Mouse (Mus musculus): Measurements from ENCODE around the gene Relb. TPM values are rescaled to one million over a fixed set of nuclear protein-coding genes. Genes with fewer than 3 reads are reported as not detected.

The Relb gene
- polyA plus RNA-seq, 2 experiments = 9.8 to 13.4 TPM

DNA sequence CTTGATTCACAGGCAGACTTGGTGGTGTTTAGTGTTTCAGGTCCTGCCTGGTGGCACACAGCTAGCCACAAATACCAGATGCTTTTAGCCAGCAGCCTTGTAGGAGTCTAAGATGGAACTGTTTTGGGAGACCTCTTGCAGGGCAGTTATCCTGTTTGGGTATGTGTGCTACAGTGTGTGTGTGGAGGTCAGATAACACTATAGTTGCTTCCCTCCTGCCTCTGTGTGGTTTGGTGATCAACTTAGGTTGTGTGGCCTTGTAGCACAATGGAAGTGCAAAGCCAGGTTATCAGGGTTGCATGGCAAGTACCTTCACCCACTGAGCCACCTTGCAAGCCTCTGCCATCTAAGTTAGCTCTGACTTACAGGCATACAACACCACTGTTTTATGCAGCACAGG lies 3.5 kb upstream of the Relb start:
- TF ChIP-seq POLR2A (IDR thresholded peaks at IDR 0.05; ENCODE audit: borderline replicate concordance, extremely low read depth, insufficient read depth, insufficient read length) = no peak
- Histone ChIP-seq H3K4me1 (ENCODE audit: control insufficient read depth, insufficient read depth, low read length) (no peaks in the 10 kb centered on the region), H3K9me3 (ENCODE audit: control insufficient read depth, low read length) (no peaks in the 10 kb centered on the region), H3K27ac (replicated peaks; ENCODE audit: low read depth, low read length) (no peak overlapping the region), H3K4me2 (replicated peaks; ENCODE audit: low read depth, low read length, severe bottlenecking) (no peak overlapping the region), H3K36me3 (ENCODE audit: control insufficient read depth, insufficient read depth, low read length) (peaks cover 57% of the 10 kb centered on the region), H3K27me3 (ENCODE audit: control insufficient read depth, insufficient read depth, low read length) (no peaks in the 10 kb centered on the region), H3K9ac (ENCODE audit: low read depth, low read length, severe bottlenecking) (no peak overlapping the region), H3K4me3 (replicated peaks; ENCODE audit: low read length) (no peak overlapping the region)
- DNase-seq (ENCODE audit: low spot score) (no peak), ATAC-seq (ENCODE audit: low FRiP score, low read depth) (no peak)

GRCm38 (mm10) chr7:19632275-19632674 lies 3.0 kb upstream of the Relb start:
- DNase-seq (ENCODE audit: low spot score) (no peak), ATAC-seq (ENCODE audit: low FRiP score, low read depth) (no peak)
- H3K36me3 ChIP-seq (ENCODE audit: control insufficient read depth, insufficient read depth, low read length) = peaks cover 52% of the 10 kb centered on the region
- no peaks in the 10 kb centered on the region for H3K9me3 ChIP-seq (ENCODE audit: control insufficient read depth, low read length)
- no peaks in the 10 kb centered on the region for H3K27me3 ChIP-seq (ENCODE audit: control insufficient read depth, insufficient read depth, low read length)
- no peak overlapping the region for H3K9ac ChIP-seq (ENCODE audit: low read depth, low read length, severe bottlenecking)
- H3K4me2 ChIP-seq (replicated peaks; ENCODE audit: low read depth, low read length, severe bottlenecking) = no peak overlapping the region
- H3K4me3 ChIP-seq (replicated peaks; ENCODE audit: low read length) = no peak overlapping the region
- no peaks in the 10 kb centered on the region for H3K4me1 ChIP-seq (ENCODE audit: control insufficient read depth, insufficient read depth, low read length)
- H3K27ac ChIP-seq (replicated peaks; ENCODE audit: low read depth, low read length) = no peak overlapping the region
- no peak for TF ChIP-seq POLR2A (IDR thresholded peaks at IDR 0.05; ENCODE audit: borderline replicate concordance, extremely low read depth, insufficient read depth, insufficient read length)

DNA sequence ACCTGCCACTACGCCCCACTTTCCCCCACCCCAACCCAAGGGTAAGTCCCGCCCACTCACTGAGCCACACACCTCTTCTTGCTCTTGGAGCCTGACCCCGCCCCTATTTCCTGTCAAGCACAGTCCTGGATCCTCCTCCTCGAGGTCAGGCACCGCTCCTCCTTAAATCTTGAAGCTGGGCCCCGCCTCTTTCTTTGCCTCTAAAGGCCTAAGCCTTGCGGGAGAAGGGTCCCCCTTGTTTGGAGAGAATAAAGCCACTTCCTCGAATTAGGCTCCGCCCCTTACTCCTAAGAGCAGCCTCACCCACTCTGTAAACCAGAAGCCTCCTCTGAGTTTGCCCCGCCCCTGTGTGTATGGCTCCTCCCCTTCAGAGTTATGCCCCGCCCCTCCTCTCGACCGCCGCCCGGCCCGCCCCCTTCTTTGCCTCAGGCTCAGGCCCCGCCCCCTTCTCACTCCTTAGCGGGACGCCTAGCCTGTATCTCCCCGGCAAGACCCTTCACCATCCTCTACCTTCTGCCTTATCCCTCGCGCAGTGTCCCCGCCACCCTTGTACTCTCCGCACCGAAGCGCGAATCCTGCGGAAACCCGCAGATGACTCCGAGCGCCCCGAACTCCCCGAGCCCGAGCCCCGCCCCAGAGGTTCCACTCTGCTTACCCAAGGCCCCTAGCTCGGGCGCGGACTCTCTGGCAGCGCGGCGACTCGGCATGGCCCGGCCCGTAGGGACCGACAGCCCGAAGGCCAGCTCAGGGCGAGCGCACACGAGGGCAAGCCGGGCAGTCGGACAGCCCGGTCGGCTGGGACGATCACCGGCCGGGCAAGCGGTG lies 490 bp downstream of the Relb start:
- Histone ChIP-seq H3K4me1 (ENCODE audit: control insufficient read depth, insufficient read depth, low read length) (no peaks in the 10 kb centered on the region), H3K27ac (replicated peaks; ENCODE audit: low read depth, low read length) (peak overlapping the region; percentile 79), H3K4me2 (replicated peaks; ENCODE audit: low read depth, low read length, severe bottlenecking) (peak overlapping the region; percentile 93), H3K4me3 (replicated peaks; ENCODE audit: low read length) (peak overlapping the region; percentile 75), H3K36me3 (ENCODE audit: control insufficient read depth, insufficient read depth, low read length) (peaks cover 17% of the 10 kb centered on the region), H3K9ac (ENCODE audit: low read depth, low read length, severe bottlenecking) (peak overlapping the region; percentile 59), H3K27me3 (ENCODE audit: control insufficient read depth, insufficient read depth, low read length) (no peaks in the 10 kb centered on the region), H3K9me3 (ENCODE audit: control insufficient read depth, low read length) (no peaks in the 10 kb centered on the region)
- 3% methylated on average over 49 of the region's 57 CpGs for WGBS
- DNase-seq (ENCODE audit: low spot score) = peak; percentile 92
- TF ChIP-seq POLR2A (IDR thresholded peaks at IDR 0.05; ENCODE audit: borderline replicate concordance, extremely low read depth, insufficient read depth, insufficient read length) = no peak
- peak; percentile 88 for ATAC-seq (ENCODE audit: low FRiP score, low read depth)

DNA sequence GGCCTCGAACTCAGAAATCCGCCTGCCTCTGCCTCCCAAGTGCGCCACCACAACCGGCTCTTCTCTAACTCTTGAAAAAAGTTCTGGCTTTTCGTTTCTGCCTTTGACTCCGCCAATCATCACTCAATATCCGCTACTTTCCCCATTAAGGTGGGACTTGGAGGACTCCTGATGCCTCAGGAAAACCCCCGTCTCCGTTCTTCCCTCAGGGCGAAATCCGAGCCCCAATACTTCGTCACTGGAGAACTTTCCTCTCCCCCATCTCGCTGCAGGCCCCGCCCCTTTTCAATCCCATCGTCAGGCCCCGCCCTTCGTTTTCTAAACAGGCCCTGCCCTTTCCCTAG lies 1.1 kb downstream of the Relb start:
- Histone ChIP-seq H3K9me3 (ENCODE audit: control insufficient read depth, low read length) (no peaks in the 10 kb centered on the region), H3K9ac (ENCODE audit: low read depth, low read length, severe bottlenecking) (no peak overlapping the region), H3K36me3 (ENCODE audit: control insufficient read depth, insufficient read depth, low read length) (peaks cover 12% of the 10 kb centered on the region), H3K4me1 (ENCODE audit: control insufficient read depth, insufficient read depth, low read length) (no peaks in the 10 kb centered on the region), H3K4me3 (replicated peaks; ENCODE audit: low read length) (peak overlapping the region; percentile 75), H3K27me3 (ENCODE audit: control insufficient read depth, insufficient read depth, low read length) (no peaks in the 10 kb centered on the region), H3K27ac (replicated peaks; ENCODE audit: low read depth, low read length) (peak overlapping the region; percentile 21; the same call in 1 of the 2 replicates), H3K4me2 (replicated peaks; ENCODE audit: low read depth, low read length, severe bottlenecking) (peak overlapping the region; percentile 93)
- TF ChIP-seq POLR2A (IDR thresholded peaks at IDR 0.05; ENCODE audit: borderline replicate concordance, extremely low read depth, insufficient read depth, insufficient read length) = no peak
- ATAC-seq (ENCODE audit: low FRiP score, low read depth) (no peak), DNase-seq (ENCODE audit: low spot score) (no peak)
- WGBS = 16% methylated on average over 17 of the region's 17 CpGs

- 71% methylated on average over 3 of the region's 3 CpGs for WGBS
- peaks cover 7% of the 10 kb centered on the region for H3K36me3 ChIP-seq (ENCODE audit: control insufficient read depth, insufficient read depth, low read length)
- H3K9ac ChIP-seq (ENCODE audit: low read depth, low read length, severe bottlenecking) = no peak overlapping the region
- H3K4me1 ChIP-seq (ENCODE audit: control insufficient read depth, insufficient read depth, low read length) = no peaks in the 10 kb centered on the region
- peak overlapping the region; percentile 75 for H3K4me3 ChIP-seq (replicated peaks; ENCODE audit: low read length)
- no peak overlapping the region for H3K27ac ChIP-seq (replicated peaks; ENCODE audit: low read depth, low read length)
- H3K27me3 ChIP-seq (ENCODE audit: control insufficient read depth, insufficient read depth, low read length) = no peaks in the 10 kb centered on the region
- no peak for ATAC-seq (ENCODE audit: low FRiP score, low read depth)
- DNase-seq (ENCODE audit: low spot score) = no peak
- no peaks in the 10 kb centered on the region for H3K9me3 ChIP-seq (ENCODE audit: control insufficient read depth, low read length)
- H3K4me2 ChIP-seq (replicated peaks; ENCODE audit: low read depth, low read length, severe bottlenecking) = peak overlapping the region; percentile 93
- TF ChIP-seq POLR2A (IDR thresholded peaks at IDR 0.05; ENCODE audit: borderline replicate concordance, extremely low read depth, insufficient read depth, insufficient read length) = no peak
These were observed 1.5 kb downstream of the Relb start for GRCm38 (mm10) chr7:19627721-19628120.

Measured in limb, embryonic 14.5 days (tissue).